Mouse (Mus musculus) hindbrain, embryonic 16.5 days (tissue): ENCODE data around the gene Sez6l. TPM values are rescaled to one million over a fixed set of nuclear protein-coding genes. Genes with fewer than 3 reads are reported as not detected.

ENCODE experiments used
- ATAC-seq: fragments of 200-750 bp; cut with Nextera tagmentation; 2 replicates; pipeline ENCODE4 v1.8.0; 2017; ENCODE audit warnings: moderate TSS enrichment, moderate library complexity
- H3K27ac ChIP-seq: fragments of 300-500 bp; sonication (generic); 2 replicates; pipeline ENCODE4 v1.5.1; 2014; ENCODE audit warnings: low read depth, mild to moderate bottlenecking, control low read depth, low read length, moderate library complexity
- H3K27me3 ChIP-seq: fragments of 300-500 bp; sonication (generic); replicated peaks from 2 replicates; pipeline ENCODE4 v1.6.1; 2014; ENCODE audit warnings: low read length; ENCODE audit not compliant: control insufficient read depth, insufficient read depth
- H3K36me3 ChIP-seq: fragments of 300-500 bp; sonication (generic); 2 replicates; pipeline ENCODE4 v1.6.1; 2014; ENCODE audit warnings: mild to moderate bottlenecking, low read length, moderate library complexity, mixed read lengths; ENCODE audit not compliant: control insufficient read depth, insufficient read depth
- H3K4me1 ChIP-seq: fragments of 300-500 bp; sonication (generic); 2 replicates; pipeline ENCODE4 v1.6.1; 2014; ENCODE audit warnings: low read depth, low read length; ENCODE audit not compliant: control insufficient read depth, insufficient read depth
- H3K4me2 ChIP-seq: fragments of 300-500 bp; sonication (generic); 2 replicates; pipeline ENCODE4 v1.6.1; 2014; ENCODE audit warnings: mild to moderate bottlenecking, low read length, control low read depth, moderate library complexity
- H3K4me3 ChIP-seq: fragments of 300-500 bp; sonication (generic); 2 replicates; pipeline ENCODE4 v1.5.1; 2014; ENCODE audit warnings: mild to moderate bottlenecking, low read length, control low read depth, moderate library complexity
- H3K9ac ChIP-seq: fragments of 300-500 bp; sonication (generic); 2 replicates; pipeline ENCODE4 v1.6.1; 2014; ENCODE audit warnings: low read depth, mild to moderate bottlenecking, control low read depth, low read length, moderate library complexity
- H3K9me3 ChIP-seq: fragments of 300-500 bp; sonication (generic); 2 replicates; pipeline ENCODE4 v1.6.1; 2014; ENCODE audit warnings: mild to moderate bottlenecking, low read length, moderate library complexity; ENCODE audit not compliant: control insufficient read depth
- whole genome bisulfite sequencing: fragments of 180-500 bp; shearing (Covaris S2); extraction: QIAGEN DNeasy Blood & Tissue Kit; methylation state at CpG from one replicate; pipeline ENCODE4 v1.1.7; 2014; 5-methylcytosine and 5-hydroxymethylcytosine counted together
- polyA plus RNA-seq: library from polyadenylated mRNA; unstranded; fragments of >200 nt; fragmentation: Nextera tagmentation; extraction: Ambion mirVana; gene quantifications from 2 replicates; pipeline ENCODE4 v1.2.1, GENCODE M21; 2015

The Sez6l gene
- polyA plus RNA-seq, 1 experiment from 2014 or later: 42.8 TPM

GRCm38 (mm10) chr5:112402437-112402836 is 174.5 kb downstream of the Sez6l start:
- Histone ChIP-seq H3K9ac (no peak overlapping the region), H3K9me3 (no peaks in the 10 kb centered on the region), H3K36me3 (no peaks in the 10 kb centered on the region), H3K27me3 (no peaks in the 10 kb centered on the region), H3K4me1 (no peaks in the 10 kb centered on the region), H3K27ac (no peak overlapping the region), H3K4me3 (no peak overlapping the region), H3K4me2 (no peak overlapping the region)
- 72% methylated on average over 3 of the region's 3 CpGs for WGBS
- no peak for ATAC-seq

- Histone ChIP-seq H3K4me3 (no peak overlapping the region), H3K9ac (no peak overlapping the region), H3K9me3 (no peaks in the 10 kb centered on the region), H3K27ac (no peak overlapping the region), H3K27me3 (no peaks in the 10 kb centered on the region), H3K4me1 (peaks cover 5% of the 10 kb centered on the region; the same call in 1 of the 2 replicates), H3K36me3 (no peaks in the 10 kb centered on the region), H3K4me2 (no peak overlapping the region)
- no peak for ATAC-seq
- 75% methylated on average over 10 of the region's 10 CpGs for WGBS
Observed at GRCm38 (mm10) chr5:112399284-112399683, 177.7 kb downstream of the Sez6l start.

GRCm38 (mm10) chr5:112396066-112396465 is 180.9 kb downstream of the Sez6l start:
- Histone ChIP-seq H3K4me2 (no peak overlapping the region), H3K9me3 (no peaks in the 10 kb centered on the region), H3K27me3 (no peaks in the 10 kb centered on the region), H3K4me1 (peaks cover 24% of the 10 kb centered on the region), H3K4me3 (no peak overlapping the region), H3K27ac (no peak overlapping the region), H3K36me3 (peaks cover 3% of the 10 kb centered on the region; the same call in 1 of the 2 replicates), H3K9ac (no peak overlapping the region)
- ATAC-seq: no peak
- WGBS: 59% methylated on average over 18 of the region's 18 CpGs

- Histone ChIP-seq H3K27ac (peak within 1 kb of the TSS; percentile 85), H3K4me2 (peak within 1 kb of the TSS; percentile 78), H3K4me1 (peaks cover 31% of the 10 kb centered on the region), H3K27me3 (no peaks in the 10 kb centered on the region), H3K4me3 (peak within 1 kb of the TSS; percentile 71), H3K36me3 (peaks cover 6% of the 10 kb centered on the region; the same call in 1 of the 2 replicates), H3K9ac (peak within 1 kb of the TSS; percentile 84), H3K9me3 (no peaks in the 10 kb centered on the region)
- WGBS: 1% methylated on average over 54 of the region's 67 CpGs
- peak; percentile 89 for ATAC-seq
Observed at GRCm38 (mm10) chr5:112394779-112395443, 182.1 kb downstream of the Sez6l start, which contains the start of gene Asphd2. TSS of gene Asphd2 (minus strand) at chr5:112394866.

- peaks cover 6% of the 10 kb centered on the region for H3K36me3 ChIP-seq
- H3K9me3 ChIP-seq: no peaks in the 10 kb centered on the region
- H3K4me2 ChIP-seq: peak overlapping the region; percentile 78
- H3K9ac ChIP-seq: peak overlapping the region; percentile 84
- no peaks in the 10 kb centered on the region for H3K27me3 ChIP-seq
- peak; percentile 78 for ATAC-seq
- H3K4me3 ChIP-seq: peak overlapping the region; percentile 71
- H3K27ac ChIP-seq: peak overlapping the region; percentile 85
- WGBS: under 1% methylated on average over 13 of the region's 28 CpGs
- H3K4me1 ChIP-seq: peaks cover 36% of the 10 kb centered on the region
Observed at GRCm38 (mm10) chr5:112394415-112394763, 182.6 kb downstream of the Sez6l start.

- Histone ChIP-seq H3K9ac (peak overlapping the region; percentile 84), H3K27ac (peak overlapping the region; percentile 85), H3K4me3 (peak overlapping the region; percentile 71), H3K27me3 (no peaks in the 10 kb centered on the region), H3K4me2 (peak overlapping the region; percentile 78), H3K9me3 (no peaks in the 10 kb centered on the region), H3K4me1 (peaks cover 41% of the 10 kb centered on the region), H3K36me3 (peaks cover 6% of the 10 kb centered on the region)
- 8% methylated on average over 16 of the region's 18 CpGs for WGBS
- ATAC-seq: peak; percentile 3
Observed at GRCm38 (mm10) chr5:112393741-112394414, 183.1 kb downstream of the Sez6l start.

GRCm38 (mm10) chr5:112391676-112392323 is 185.2 kb downstream of the Sez6l start:
- Histone ChIP-seq H3K9me3 (no peaks in the 10 kb centered on the region), H3K9ac (no peak overlapping the region), H3K27ac (no peak overlapping the region), H3K36me3 (peaks cover 13% of the 10 kb centered on the region), H3K4me1 (peaks cover 45% of the 10 kb centered on the region), H3K4me2 (no peak overlapping the region), H3K4me3 (no peak overlapping the region), H3K27me3 (no peaks in the 10 kb centered on the region)
- 69% methylated on average over 27 of the region's 27 CpGs for WGBS
- no peak for ATAC-seq

- H3K9me3 ChIP-seq: no peaks in the 10 kb centered on the region
- H3K4me3 ChIP-seq: no peak overlapping the region
- peaks cover 45% of the 10 kb centered on the region for H3K4me1 ChIP-seq
- H3K4me2 ChIP-seq: 0 out of 2 replicates have a peak overlapping the region, but pooled peaks have one; percentile 6
- ATAC-seq: no peak
- 0 out of 2 replicates have a peak overlapping the region, but pooled peaks have one; percentile 23 for H3K9ac ChIP-seq
- peaks cover 20% of the 10 kb centered on the region for H3K36me3 ChIP-seq
- H3K27me3 ChIP-seq: no peaks in the 10 kb centered on the region
- H3K27ac ChIP-seq: no peak overlapping the region
- WGBS: 64% methylated on average over 16 of the region's 16 CpGs
Observed at GRCm38 (mm10) chr5:112391002-112391401, 186.0 kb downstream of the Sez6l start.

GRCm38 (mm10) chr5:112389352-112389751 is 187.6 kb downstream of the Sez6l start:
- Histone ChIP-seq H3K9me3 (no peaks in the 10 kb centered on the region), H3K4me2 (peak overlapping the region; percentile 28), H3K9ac (peak overlapping the region; percentile 39), H3K4me1 (peaks cover 40% of the 10 kb centered on the region), H3K4me3 (no peak overlapping the region; the same call in 1 of the 2 replicates), H3K27me3 (no peaks in the 10 kb centered on the region), H3K36me3 (peaks cover 33% of the 10 kb centered on the region), H3K27ac (no peak overlapping the region)
- 74% methylated on average over 9 of the region's 9 CpGs for whole genome bisulfite sequencing
- no peak for ATAC-seq
